Mouse (Mus musculus) heart, embryonic 14.5 days (tissue): ENCODE measurements around the gene Cmtm2b. TPM values are rescaled to one million over a fixed set of nuclear protein-coding genes. Genes with fewer than 3 reads are reported as not detected.
"Not testable (repeated sequence)": the region's sequence is repeated elsewhere in the genome, so short reads cannot be mapped to it uniquely, and the experiment has no call there.

Experiments used
- ATAC-seq: fragments of 200-750 bp; cut with Nextera tagmentation; 2 replicates; pipeline ENCODE4 v1.8.0; 2017; ENCODE audit warnings: low read depth, moderate TSS enrichment; ENCODE audit not compliant: insufficient number of reproducible peaks, insufficient read depth, low FRiP score
- H3K27ac ChIP-seq, 2 experiments: fragments of 200-500 bp in 1 of 2; fragments of 300-500 bp in 1 of 2; sonication (generic) in 1 of 2; replicated peaks in 1 of 2; 2 replicates each; pipeline ENCODE4 v1.5.1; 2012 to 2014; ENCODE audit warnings: low read depth in 2 of 2, low read length in 2 of 2, control low read depth in 1 of 2, mild to moderate bottlenecking in 1 of 2, mixed read lengths in 1 of 2; ENCODE audit not compliant: control insufficient read depth in 1 of 2, insufficient read depth in 1 of 2
- H3K27me3 ChIP-seq: fragments of 300-500 bp; sonication (generic); 2 replicates; pipeline ENCODE4 v1.6.1; 2014; ENCODE audit warnings: mild to moderate bottlenecking, low read length, control low read depth; ENCODE audit not compliant: control insufficient read depth, insufficient read depth
- H3K36me3 ChIP-seq: fragments of 300-500 bp; sonication (generic); 2 replicates; pipeline ENCODE4 v1.6.1; 2014; ENCODE audit warnings: mild to moderate bottlenecking, control low read depth, low read length, mixed read lengths; ENCODE audit not compliant: control insufficient read depth, insufficient read depth
- H3K4me1 ChIP-seq, 2 experiments: fragments of 200-500 bp in 1 of 2; fragments of 300-500 bp in 1 of 2; sonication (generic) in 1 of 2; 2 replicates each; pipeline ENCODE4 v1.6.1; 2012 to 2014; ENCODE audit warnings: low read length in 2 of 2, control low read depth in 1 of 2, mixed read lengths in 1 of 2; ENCODE audit not compliant: control insufficient read depth in 2 of 2, insufficient read depth in 2 of 2
- H3K4me2 ChIP-seq: fragments of 300-500 bp; sonication (generic); 2 replicates; pipeline ENCODE4 v1.6.1; 2014; ENCODE audit warnings: mild to moderate bottlenecking, low read length
- H3K4me3 ChIP-seq, 2 experiments: fragments of 200-500 bp in 1 of 2; fragments of 300-500 bp in 1 of 2; sonication (generic) in 1 of 2; 2 replicates each; pipeline ENCODE4 v1.5.1; 2012 to 2014; ENCODE audit warnings: low read length in 2 of 2, mild to moderate bottlenecking in 2 of 2, control low read depth in 1 of 2, low read depth in 1 of 2, moderate library complexity in 1 of 2; ENCODE audit not compliant: control insufficient read depth in 1 of 2, insufficient read depth in 1 of 2
- H3K9ac ChIP-seq: fragments of 300-500 bp; sonication (generic); 2 replicates; pipeline ENCODE4 v1.6.1; 2014; ENCODE audit warnings: mild to moderate bottlenecking, low read length
- H3K9me3 ChIP-seq: fragments of 300-500 bp; sonication (generic); 2 replicates; pipeline ENCODE4 v1.6.1; 2016; ENCODE audit warnings: low read length, control low read depth; ENCODE audit not compliant: control insufficient read depth
- WGBS: fragments of 180-500 bp; shearing (Covaris S2); extraction: QIAGEN DNeasy Blood & Tissue Kit; methylation state at CpG from one replicate; pipeline ENCODE4 v1.1.7; 2014; 5-methylcytosine and 5-hydroxymethylcytosine counted together
- polyA plus RNA-seq: library from polyadenylated mRNA; unstranded; fragments of >200 nt; fragmentation: Nextera tagmentation; extraction: Ambion mirVana; gene quantifications from 2 replicates; pipeline ENCODE4 v1.2.1, GENCODE M21; 2014

Gene Cmtm2b
- polyA plus RNA-seq, 1 experiment from 2014 or later = not detected

- not testable (repeated sequence) for H3K27me3 ChIP-seq, H3K4me2 ChIP-seq, ATAC-seq, H3K9ac ChIP-seq, H3K36me3 ChIP-seq, H3K4me3 ChIP-seq, H3K9me3 ChIP-seq, H3K27ac ChIP-seq, H3K4me1 ChIP-seq
- WGBS = 74% methylated on average over 3 of the region's 3 CpGs
Measured at GRCm38 (mm10) chr8:104312023-104312422, 10.0 kb upstream of the Cmtm2b start.

- no peak overlapping the region for H3K4me2 ChIP-seq
- H3K36me3 ChIP-seq = no peaks in the 10 kb centered on the region
- H3K4me3 ChIP-seq = no peak overlapping the region
- no peaks in the 10 kb centered on the region for H3K27me3 ChIP-seq
- no peak overlapping the region for H3K9ac ChIP-seq
- no peak overlapping the region for H3K27ac ChIP-seq
- 40% methylated on average over 4 of the region's 4 CpGs for WGBS
- H3K9me3 ChIP-seq = no peaks in the 10 kb centered on the region
- no peaks in the 10 kb centered on the region for H3K4me1 ChIP-seq
- ATAC-seq = no peak
Measured at GRCm38 (mm10) chr8:104313311-104313710, 8.7 kb upstream of the Cmtm2b start.

- 77% methylated on average over 9 of the region's 11 CpGs for WGBS
- H3K27ac ChIP-seq, H3K9ac ChIP-seq, H3K4me3 ChIP-seq, H3K4me1 ChIP-seq, H3K4me2 ChIP-seq, H3K36me3 ChIP-seq, H3K27me3 ChIP-seq, H3K9me3 ChIP-seq, ATAC-seq: not testable (repeated sequence)
Measured at GRCm38 (mm10) chr8:104321267-104321666, 763 bp upstream of the Cmtm2b start, which contains the start of gene Gm11020. TSS of gene Gm11020 (plus strand) at chr8:104321567.

- Histone ChIP-seq H3K36me3 (no peaks in the 10 kb centered on the region), H3K4me1 (no peaks in the 10 kb centered on the region), H3K9ac (no peak overlapping the region), H3K4me3 (no peak overlapping the region), H3K27ac (no peak overlapping the region), H3K27me3 (no peaks in the 10 kb centered on the region), H3K4me2 (no peak overlapping the region), H3K9me3 (no peaks in the 10 kb centered on the region)
- 39% methylated on average over 5 of the region's 5 CpGs for WGBS
- ATAC-seq = no peak
Measured at GRCm38 (mm10) chr8:104332665-104333631, 10.9 kb downstream of the Cmtm2b start.

- Histone ChIP-seq H3K4me1 (no peaks in the 10 kb centered on the region), H3K36me3 (no peaks in the 10 kb centered on the region), H3K4me3 (no peak overlapping the region), H3K9ac (no peak overlapping the region), H3K4me2 (no peak overlapping the region), H3K9me3 (no peaks in the 10 kb centered on the region), H3K27me3 (no peaks in the 10 kb centered on the region), H3K27ac (no peak overlapping the region)
- no peak for ATAC-seq
- 59% methylated on average over 5 of the region's 5 CpGs for WGBS
Measured at GRCm38 (mm10) chr8:104333786-104334185, 11.8 kb downstream of the Cmtm2b start.

- H3K9me3 ChIP-seq = no peaks in the 10 kb centered on the region
- no peak overlapping the region for H3K9ac ChIP-seq
- WGBS = 83% methylated on average over 1 of the region's 1 CpGs
- no peak overlapping the region for H3K27ac ChIP-seq
- no peak overlapping the region for H3K4me2 ChIP-seq
- no peak for ATAC-seq
- H3K27me3 ChIP-seq = no peaks in the 10 kb centered on the region
- H3K36me3 ChIP-seq = no peaks in the 10 kb centered on the region
- peaks cover 0 to 1% of the 10 kb centered on the region in 2 experiments; a peak in 1 of 4 replicates for H3K4me1 ChIP-seq
- no peak overlapping the region for H3K4me3 ChIP-seq
Measured at GRCm38 (mm10) chr8:104334196-104334595, 12.2 kb downstream of the Cmtm2b start.

GRCm38 (mm10) chr8:104336806-104337205 lies 14.8 kb downstream of the Cmtm2b start:
- Histone ChIP-seq H3K4me2 (no peak overlapping the region), H3K9me3 (no peaks in the 10 kb centered on the region), H3K36me3 (no peaks in the 10 kb centered on the region), H3K27ac (no peak overlapping the region), H3K9ac (no peak overlapping the region), H3K27me3 (no peaks in the 10 kb centered on the region), H3K4me3 (no peak overlapping the region), H3K4me1 (peaks cover 8 to 17% of the 10 kb centered on the region in 2 experiments; a peak in 3 of 4 replicates)
- 69% methylated on average over 1 of the region's 1 CpGs for WGBS
- no peak for ATAC-seq
